Mouse (Mus musculus) spleen, postnatal 14 days (tissue): ENCODE measurements around the gene Cyld.
"Not testable (repeated sequence)": the region's sequence is repeated elsewhere in the genome, so short reads cannot be mapped to it uniquely, and the experiment has no call there.

Experiments used
- DNase-seq, 2 experiments: peaks; one replicate each; pipeline ENCODE4 v3.0.0; 2021 to 2022; ENCODE audit warnings: low spot score in 2 of 2

Gene Cyld

DNA sequence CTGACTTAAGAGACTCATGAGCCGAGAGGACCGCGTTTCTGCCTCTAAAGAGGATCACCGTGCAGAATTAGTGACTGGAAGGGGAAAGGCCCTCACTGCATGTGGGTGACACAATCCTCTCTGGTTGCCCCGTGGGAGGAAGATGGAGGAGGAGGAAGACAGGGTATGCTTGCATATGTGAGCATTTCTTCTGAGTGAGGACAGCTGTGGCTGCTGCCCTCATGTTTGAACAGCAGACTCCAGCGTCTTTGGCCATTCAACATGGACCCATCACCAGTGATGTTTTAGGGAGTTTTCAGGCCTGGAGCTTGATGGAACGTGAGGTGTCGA lies 10.0 kb upstream of the Cyld start:
- DNase-seq, result no peak

DNA sequence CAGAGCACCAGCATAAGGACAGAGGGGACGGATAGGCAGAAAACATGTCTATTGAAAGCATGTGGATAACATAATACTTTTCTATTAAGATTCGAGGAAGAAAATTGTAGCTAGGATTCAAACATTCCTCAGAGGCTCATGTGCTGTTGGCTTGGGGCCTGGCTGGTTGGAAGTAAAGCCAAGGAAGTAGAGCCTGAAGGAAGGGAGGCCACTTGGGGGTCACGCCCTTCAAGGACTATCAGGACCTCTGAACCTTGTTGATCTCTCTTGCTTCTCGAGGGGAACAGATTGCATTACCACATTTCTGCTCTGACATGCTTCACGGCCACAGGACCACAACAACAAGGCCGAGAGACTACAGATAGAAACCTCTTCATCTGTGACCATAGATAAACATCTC lies 7.7 kb upstream of the Cyld start:
- DNase-seq, result no peak

DNA sequence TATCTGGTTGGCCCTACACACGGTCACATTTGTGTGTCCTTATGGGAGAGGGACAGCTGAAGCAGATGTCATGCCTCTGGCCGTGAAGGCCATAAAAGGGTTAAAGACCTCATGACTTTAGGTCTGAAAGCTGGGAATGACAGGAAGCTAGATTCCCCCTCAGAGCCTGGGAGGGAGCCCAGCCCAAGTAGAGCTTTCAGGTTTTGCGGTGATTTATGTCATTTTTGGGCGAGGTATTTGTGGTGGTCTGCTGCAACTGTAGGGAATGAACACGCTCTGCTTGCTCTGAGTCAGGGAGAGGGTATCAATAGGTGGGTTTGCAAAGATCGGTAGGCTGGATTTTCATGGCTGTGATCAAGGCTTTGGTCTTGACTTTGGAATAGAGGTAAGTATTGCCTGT lies 6.9 kb upstream of the Cyld start:
- no peak for DNase-seq

DNA sequence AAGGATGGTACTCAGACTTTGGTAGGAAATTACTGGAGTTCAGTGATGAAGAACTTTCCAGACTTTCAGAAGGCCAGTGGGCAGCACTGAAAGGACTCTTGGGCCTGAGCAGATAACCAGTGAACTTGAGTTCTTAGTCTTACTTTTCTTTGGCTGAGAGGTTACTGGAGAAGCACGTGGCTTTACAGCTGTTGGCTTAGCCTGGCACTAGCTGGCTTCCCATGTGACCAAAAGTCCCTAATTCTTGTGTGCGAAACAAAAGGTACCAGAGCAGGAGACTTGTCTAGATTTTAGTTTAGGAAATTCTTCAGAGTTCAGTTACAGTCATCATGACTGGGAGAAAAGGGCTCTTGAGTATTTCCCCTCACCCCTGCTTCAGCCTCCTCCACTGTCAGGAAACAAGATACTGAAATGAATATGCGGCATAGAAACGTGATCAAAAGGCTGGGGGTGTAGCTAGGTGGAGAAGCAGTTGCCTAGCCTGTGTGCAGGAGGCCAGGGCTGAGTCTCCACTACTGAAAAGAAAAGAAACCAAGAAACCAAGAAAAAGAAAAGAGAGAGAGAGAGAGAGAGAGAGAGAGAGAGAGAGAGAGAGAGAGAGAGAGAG lies 5.4 kb upstream of the Cyld start:
- DNase-seq, result no peak

DNA sequence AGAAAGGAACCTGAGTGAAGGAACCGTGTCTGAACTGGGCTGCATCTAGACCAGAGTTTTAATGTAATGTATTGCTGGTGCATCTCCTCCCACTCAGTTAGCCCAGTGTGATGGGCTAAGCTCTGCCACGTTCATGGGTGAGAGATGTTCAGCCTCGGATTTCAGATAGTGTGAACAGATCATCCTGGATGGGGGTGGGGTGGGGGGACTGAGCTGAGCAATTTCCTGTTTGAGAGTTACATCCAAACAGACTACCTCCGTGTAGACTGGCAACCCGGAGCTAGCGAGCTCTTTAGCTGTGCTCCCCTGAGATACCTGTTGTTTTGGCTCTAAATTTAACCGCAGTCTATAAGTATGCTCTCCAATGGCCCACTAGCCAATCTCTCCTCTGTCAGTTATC lies 4.9 kb upstream of the Cyld start:
- no peak for DNase-seq

DNA sequence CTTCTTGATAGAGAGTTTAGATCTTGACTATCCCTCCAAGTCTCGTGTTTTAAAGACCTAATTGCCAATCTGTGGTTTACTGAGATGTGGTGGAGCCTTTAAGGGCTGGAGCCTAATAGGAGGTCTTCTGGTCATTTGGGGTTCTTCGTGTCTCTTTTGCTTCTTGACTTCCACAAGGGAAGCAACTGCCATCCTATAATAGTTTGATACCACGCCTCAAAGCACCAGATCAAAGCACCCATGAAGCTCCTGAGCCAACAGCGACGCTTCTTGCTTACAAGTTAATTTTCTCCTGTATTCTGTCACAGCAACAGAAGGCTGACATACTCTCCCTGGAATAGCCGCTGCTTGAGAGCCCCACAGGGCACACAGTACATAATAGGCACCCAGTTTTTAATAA lies 4.0 kb upstream of the Cyld start:
- no peak for DNase-seq

DNA sequence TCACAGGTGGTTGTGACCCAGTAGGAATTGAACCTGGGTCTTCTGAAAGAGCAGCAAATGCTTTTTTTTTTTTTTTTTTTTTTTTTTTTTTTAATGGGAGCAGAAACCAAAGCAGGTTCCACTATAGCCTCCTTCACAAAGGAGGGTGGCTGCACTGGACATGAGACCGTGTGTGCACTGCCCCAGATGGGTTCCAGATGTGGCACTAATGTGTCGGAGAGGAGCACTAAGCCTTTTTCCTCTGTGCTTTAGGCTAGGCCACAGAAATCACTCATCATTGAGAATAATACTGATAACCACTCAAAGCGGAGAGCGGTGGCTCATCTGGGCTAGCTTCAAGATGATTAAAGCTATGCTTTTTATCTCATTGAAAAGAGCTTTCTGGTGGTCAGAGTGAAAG lies 3.5 kb upstream of the Cyld start:
- no peak for DNase-seq

DNA sequence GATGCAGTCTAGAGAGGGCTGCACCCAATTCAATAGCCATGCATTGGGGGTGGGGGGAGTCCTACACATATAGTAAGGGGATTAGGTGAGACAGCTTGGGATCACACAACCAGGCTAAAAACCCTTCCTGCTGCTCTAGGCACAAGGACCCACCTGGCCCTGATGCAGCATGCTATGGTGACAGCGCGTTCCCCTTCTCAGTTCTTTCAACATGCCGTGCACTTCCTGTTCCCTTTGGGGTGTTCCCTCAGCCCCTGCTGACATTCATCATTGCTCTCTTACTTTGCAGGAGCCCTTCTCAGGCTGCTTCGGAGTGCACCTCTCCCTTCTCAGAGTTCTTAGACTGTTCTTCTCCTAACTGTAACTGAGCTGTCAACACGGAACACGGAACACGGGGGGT lies 2.5 kb upstream of the Cyld start:
- peak in 1 of 2 experiments; percentile 31 for DNase-seq

DNA sequence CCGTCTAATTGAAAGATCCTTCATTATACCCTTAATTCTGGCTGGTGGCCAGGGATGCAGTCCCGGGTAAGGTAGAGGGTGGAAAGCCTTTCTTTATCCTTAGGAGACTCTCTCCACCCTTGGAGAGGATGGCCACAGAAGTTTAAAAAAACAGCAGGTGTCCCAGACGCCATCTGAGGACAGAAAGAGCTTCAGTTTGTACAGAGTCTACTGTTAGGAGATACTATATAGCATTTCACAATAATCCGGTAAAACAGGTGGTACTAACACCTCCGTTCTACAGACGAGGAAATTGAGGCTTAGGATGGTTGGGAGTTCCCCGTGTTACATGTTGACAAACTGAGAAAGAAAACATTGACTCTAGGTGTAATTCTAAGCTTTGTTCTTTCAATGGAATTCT lies 600 bp upstream of the Cyld start:
- DNase-seq, result no peak

DNA sequence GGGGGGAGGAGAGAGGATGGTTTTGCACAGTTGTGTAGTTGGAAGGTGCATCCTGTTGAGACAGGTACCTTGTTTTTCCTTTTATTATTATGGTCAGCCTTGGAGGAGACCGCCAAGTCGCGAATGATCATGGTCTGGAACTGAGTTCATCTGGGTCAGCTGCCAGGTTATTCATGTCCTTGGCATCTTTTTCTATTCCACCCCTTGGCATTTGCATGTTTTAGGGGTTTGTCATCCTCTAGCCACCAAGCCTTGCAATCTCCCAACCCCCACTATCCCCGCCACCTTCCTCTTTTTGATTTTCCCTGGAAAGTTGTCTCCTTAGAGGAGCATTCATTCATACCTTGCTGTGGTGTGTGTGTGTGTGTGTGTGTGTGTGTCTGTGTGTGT lies 809 bp downstream of the Cyld start:
- no peak for DNase-seq

DNA sequence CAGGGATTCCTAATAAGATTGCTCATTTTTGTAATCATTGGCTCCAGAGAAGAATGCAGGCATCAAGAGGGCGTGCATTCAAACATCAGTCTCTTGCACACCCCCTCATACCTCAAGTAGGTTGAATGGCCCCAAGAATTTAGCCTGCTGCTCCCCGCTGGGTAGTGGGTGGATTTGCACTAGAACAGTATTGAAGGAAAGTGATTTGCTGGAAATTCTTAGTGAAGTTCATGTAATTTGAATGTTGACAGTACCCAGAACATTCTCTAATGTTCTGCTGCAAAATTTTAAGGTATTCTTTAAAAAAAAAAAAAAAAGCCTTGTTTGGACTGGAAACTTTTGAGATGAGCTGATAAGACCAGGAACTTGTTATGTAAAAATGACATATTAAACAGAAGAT lies 1.2 kb downstream of the Cyld start:
- no peak for DNase-seq

DNA sequence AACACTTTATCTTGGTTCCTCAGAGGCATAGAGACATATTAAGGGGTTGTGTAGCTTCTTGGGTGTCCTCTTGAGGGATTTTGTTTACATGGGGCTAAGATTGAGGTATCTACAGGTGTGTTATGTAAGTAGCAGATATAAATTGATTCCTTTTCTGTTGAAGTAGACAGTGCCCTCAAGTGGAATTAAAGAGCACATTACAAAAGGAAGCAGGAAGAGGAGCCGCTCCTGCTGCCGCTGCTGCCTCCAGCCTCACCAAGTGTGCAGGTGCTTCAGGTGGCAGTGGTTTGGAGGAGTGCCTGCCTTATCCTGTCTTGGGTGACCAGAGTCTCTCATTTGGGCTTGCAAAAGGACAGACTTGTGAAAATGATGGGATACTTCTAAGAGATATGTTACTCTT lies 4.8 kb downstream of the Cyld start:
- DNase-seq, result no peak

DNA sequence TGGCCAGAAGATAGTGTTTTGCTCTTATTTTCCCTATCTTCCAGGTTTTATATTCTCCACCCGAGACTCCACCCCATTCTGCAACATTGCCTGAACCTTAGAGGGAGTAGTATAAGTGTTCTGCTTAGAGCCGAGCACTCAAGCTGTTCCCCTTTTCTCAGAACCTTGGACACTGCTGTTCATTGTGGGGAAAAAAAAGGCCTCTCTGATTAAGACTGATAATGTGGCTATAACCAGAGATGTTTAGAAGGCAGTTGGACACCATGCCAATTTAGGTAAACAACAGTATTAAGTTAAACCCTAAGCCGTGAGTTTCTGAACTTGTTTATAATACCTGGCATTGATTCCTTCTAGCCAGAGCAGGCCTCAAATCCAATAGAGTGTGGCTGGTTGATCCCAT lies 6.0 kb downstream of the Cyld start:
- no peak for DNase-seq

DNA sequence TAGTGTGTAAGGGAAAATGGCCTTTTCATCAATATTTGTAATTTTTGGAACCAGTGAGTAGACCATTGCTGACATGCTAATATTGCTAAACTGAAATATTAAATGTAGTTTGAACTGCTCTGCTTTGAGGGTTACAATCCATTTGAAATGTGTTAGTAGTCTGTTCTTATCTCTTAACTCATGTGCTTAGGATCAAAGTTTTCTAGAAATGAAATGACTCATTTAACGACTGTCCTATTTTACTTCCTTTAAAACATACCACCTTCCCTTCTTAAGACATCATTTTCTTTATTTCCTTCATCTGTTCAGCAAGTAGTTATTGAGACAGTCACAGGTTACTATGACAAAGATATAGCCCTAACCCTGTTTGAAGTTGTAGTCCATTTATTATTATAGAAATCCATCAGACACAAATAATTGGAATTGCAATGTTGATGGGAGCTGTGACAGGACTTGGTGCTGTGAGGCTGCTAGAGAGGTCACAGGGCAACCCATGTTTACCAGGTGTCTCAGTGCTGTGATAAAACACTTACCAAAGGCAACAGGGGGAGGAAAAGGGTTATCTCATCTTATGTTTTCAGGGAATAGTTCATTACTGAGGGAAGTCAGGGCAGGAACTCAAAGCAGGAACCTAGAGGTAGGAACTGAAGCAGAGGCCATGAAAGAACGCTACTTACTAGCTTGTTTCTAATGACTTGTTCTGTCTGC lies 26.6 kb downstream of the Cyld start:
- no peak for DNase-seq

DNA sequence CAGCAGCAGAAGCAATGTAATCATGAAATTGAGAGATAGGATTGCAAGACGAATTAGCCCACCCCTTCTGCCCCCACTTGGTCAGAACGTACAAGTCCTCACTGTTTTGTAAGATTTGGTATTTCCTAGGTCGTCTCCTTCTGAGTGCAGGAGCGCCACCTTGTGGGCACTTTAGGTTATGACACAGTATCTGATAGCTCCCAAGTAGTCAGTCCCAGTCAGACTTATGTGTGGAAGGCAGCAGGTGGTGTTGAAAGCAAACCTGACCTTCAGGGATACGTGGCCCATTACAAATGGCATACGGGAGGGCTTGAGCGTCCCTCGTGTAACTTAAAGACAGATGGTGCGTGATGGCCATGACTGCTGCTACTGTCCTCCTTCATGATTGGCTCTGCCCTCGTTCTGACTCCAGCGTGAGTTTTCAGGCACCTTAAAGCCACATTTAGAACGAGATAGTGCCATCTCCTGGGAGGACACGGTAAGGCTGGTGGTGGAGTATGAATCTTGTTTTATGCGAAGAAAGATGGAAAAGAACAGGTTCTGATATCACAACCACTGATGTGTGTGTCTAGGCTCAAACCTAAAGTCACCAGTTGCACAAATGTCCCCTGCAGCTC lies 58.5 kb downstream of the Cyld start:
- peak; percentile 50 to 74 for DNase-seq

DNA sequence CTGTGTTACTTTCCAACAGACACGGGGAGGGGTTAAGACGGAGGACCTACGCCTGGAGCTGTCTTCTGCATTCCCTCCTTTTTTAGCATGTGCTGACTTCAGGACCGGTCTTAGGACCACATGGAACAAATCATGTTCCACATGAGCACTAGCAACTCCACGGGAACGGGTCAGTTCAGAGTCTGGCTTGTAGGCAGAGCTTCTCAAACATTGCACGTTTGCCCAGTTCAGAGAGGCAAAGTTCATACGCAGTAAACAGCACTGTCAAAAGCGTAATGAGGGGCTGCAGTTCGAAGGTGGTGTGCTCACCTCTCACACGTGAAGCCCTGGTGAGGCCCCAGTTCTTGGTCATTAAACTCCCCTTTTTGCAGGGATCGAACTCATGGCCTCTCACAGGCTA lies 65.2 kb downstream of the Cyld start:
- no peak for DNase-seq

DNA sequence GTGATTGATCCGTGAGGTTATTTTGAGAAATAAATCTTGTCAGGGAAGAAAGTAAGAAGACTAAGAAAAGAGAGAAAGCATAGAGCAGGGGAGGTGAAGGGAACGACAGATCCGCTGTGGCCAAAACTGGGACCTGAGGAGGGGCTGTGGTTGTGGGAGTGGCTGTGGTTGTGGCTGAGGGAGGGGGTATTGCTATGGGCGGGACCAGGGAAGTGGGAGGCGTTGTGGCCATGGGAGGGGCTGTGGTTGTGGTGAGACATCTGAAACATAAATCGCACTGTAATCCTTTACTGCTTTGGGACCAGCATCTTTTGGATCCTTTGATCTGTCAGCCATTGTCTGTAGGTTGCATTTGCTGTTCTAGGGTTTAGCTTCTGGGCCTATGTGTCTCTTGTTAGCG lies 74.4 kb downstream of the Cyld start:
- no peak for DNase-seq

DNA sequence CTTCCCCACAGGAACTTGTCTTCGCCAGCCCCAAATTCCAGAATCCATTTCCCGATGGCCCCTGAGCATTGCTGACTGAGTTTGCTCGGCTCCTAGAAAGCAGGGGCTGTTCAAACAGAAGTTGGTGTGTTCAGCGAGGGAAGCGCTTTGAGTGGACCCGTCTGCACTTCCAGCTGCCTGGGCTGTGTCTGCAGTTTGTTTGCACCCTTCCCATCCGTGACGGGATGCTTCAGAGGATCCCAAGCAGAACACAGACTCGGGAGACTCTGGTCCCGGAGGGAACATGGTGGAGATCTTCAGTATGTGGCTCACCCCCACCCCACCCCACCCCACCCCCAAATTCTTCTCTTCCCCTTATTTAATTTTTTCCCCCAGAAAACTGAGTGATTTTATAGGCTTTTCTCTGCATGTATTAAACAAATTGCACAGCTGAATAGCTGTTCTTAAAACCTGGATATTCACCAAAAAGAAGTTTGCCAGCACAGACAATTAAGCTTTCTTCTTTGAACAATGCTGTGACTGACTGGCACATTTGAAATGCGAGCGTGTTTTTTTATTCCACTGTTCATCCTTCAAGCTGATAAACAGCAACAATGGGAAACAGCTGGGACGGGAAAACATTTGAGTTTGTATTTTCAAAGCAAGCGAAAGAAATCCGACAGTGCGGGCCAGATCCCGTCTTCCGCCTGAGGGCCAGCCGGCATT lies 77.9 kb downstream of the Cyld start:
- no peak for DNase-seq

DNA sequence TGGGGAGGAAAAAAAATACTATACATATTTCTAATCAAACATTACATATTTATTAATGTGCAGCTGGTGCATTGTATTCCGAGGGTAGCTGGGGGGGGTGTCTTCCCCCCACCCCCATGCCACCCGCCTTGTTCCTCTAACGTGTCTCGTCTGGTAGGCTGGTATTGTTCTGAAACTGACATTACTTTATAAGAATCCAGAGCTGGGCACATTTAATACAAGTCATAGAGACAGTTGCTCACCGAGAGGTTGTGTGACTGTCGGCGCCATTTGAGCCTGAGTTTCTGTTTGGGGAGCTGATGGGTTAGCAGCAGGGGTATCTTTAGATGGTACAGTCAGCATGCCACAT lies 78.4 kb downstream of the Cyld start:
- no peak for DNase-seq

DNA sequence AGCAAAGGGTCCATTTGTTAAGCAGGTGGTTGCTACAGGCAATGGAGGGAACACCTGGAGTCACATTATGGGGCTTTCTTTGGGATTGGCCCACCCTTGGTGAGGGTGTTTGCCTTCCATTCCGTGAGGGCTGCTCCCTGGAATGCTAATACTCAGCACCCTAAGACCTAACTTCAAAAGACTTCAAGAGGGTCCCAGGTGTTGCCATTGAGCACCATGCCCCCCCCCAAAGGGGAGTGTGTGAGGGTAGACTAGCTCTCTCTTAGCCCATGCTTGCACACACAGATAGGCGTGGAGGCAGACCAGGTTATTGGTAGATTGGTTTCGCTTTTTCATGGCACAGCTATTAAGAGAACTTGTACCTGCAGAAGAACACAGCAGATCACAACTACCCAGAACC lies 83.3 kb downstream of the Cyld start:
- DNase-seq, result no peak

DNA sequence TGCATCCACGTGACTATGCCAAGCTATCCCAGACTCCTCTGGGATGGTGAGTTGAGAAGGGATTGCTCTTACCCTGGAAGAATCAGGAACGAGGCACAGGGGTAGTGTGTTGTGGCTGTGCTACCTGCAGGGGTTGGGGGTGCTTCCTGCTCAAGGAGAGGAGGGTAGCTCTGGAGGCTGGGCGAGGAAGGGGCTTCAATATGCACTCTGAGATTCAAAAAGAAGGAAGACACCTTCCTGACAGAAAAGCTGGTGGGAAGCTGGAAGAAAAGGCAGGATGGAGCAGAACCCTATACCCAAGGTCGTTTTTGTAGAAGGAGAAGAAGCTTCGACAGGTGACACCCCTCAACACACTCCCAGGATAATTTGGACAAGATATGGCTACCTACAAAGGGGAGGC lies 84.5 kb downstream of the Cyld start:
- DNase-seq, result no peak

DNA sequence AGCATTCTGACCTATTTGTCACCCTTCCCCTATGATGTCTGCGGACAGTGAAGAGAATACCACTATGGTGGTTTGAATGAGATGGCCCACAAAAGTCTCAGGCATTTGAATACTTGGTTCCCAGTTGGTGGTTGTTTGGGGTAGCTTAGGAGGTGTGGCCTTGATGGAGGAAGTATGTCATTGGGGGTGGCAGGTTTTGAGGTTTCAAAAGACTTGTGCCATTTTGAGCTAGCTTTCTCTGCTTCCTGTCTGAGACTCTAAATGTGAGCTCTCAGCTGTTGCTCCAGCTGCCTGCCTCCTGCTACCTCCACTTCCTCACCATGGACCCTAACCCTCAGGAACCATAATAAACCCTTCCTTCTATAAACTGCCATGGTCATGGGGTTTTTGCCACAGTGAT lies 86.9 kb downstream of the Cyld start:
- no peak for DNase-seq

DNA sequence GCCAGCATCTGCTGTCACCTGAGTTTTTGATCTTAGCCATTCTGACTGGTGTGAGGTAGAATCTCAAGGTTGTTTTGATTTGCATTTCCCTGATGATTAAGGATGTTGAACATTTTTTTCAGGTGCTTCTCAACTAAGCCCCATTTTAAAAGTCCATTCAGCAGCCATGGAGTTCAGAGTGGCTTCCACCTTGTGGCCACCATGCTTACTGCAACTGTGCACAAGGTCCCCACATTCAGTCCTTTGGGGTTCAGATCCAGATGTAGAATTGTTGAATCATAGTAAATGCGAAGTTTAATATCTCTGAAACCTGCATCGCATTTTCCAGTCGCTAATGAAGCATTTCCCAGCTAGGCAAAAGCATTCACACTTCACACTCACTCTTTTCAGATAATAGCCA lies 91.5 kb downstream of the Cyld start:
- DNase-seq, result not testable (repeated sequence)
